Mouse (Mus musculus): ENCODE measurements around the gene Adgb. TPM values are rescaled to one million over a fixed set of nuclear protein-coding genes. Genes with fewer than 3 reads are reported as not detected.
"Not testable (repeated sequence)": the region's sequence is repeated elsewhere in the genome, so short reads cannot be mapped to it uniquely, and the experiment has no call there.

Gene Adgb
- 0.17 and 0.21 TPM in 2 replicates for polyA plus RNA-seq (2016; fragmentation: Nextera tagmentation; extraction: Ambion mirVana)

- Histone ChIP-seq H3K27me3 (ENCODE audit: insufficient read depth, poor library complexity, severe bottlenecking) (no peaks in the 10 kb centered on the region), H3K9me3 (no peaks in the 10 kb centered on the region), H3K36me3 (no peaks in the 10 kb centered on the region), H3K27ac (peak within 1 kb of the TSS; percentile 78), H3K4me1 (replicated peaks) (peaks cover 15% of the 10 kb centered on the region), H3K4me3 (peak within 1 kb of the TSS; percentile 47)
- peak; percentile 76 for DNase-seq (ENCODE audit: low spot score)
- 6% methylated on average over 22 of the region's 22 CpGs for WGBS
Observed at GRCm38 (mm10) chr10:10471961-10472610, at the start of gene Adgb. TSS of gene Adgb (minus strand) at chr10:10472326.

- DNase-seq (ENCODE audit: low spot score) = no peak
- Histone ChIP-seq H3K36me3 (no peaks in the 10 kb centered on the region), H3K4me3 (no peak overlapping the region), H3K4me1 (replicated peaks) (no peaks in the 10 kb centered on the region), H3K9me3 (no peaks in the 10 kb centered on the region), H3K27me3 (ENCODE audit: insufficient read depth, poor library complexity, severe bottlenecking) (no peaks in the 10 kb centered on the region), H3K27ac (no peak overlapping the region)
- WGBS = 69% methylated on average over 1 of the region's 1 CpGs
Observed at GRCm38 (mm10) chr10:10480139-10480538, 8.0 kb upstream of the Adgb start.

GRCm38 (mm10) chr10:10477429-10477828, 5.3 kb upstream of the Adgb start:
- DNase-seq (ENCODE audit: low spot score); H3K4me3 ChIP-seq; H3K27me3 ChIP-seq (ENCODE audit: insufficient read depth, poor library complexity, severe bottlenecking); H3K9me3 ChIP-seq; H3K27ac ChIP-seq; H3K4me1 ChIP-seq (replicated peaks); H3K36me3 ChIP-seq: not testable (repeated sequence)
- 70% methylated on average over 10 of the region's 10 CpGs for WGBS

- WGBS = 82% methylated on average over 5 of the region's 5 CpGs
- no peak for DNase-seq (ENCODE audit: low spot score)
- Histone ChIP-seq H3K36me3 (no peaks in the 10 kb centered on the region), H3K9me3 (no peaks in the 10 kb centered on the region), H3K4me1 (replicated peaks) (peaks cover 14% of the 10 kb centered on the region), H3K27me3 (ENCODE audit: insufficient read depth, poor library complexity, severe bottlenecking) (no peaks in the 10 kb centered on the region), H3K27ac (no peak overlapping the region), H3K4me3 (no peak overlapping the region)
Observed at GRCm38 (mm10) chr10:10476956-10477355, 4.8 kb upstream of the Adgb start.

GRCm38 (mm10) chr10:10476549-10476948, 4.4 kb upstream of the Adgb start:
- Histone ChIP-seq H3K27ac (no peak overlapping the region), H3K9me3 (no peaks in the 10 kb centered on the region), H3K4me3 (no peak overlapping the region), H3K4me1 (replicated peaks) (peaks cover 15% of the 10 kb centered on the region), H3K27me3 (ENCODE audit: insufficient read depth, poor library complexity, severe bottlenecking) (no peaks in the 10 kb centered on the region), H3K36me3 (no peaks in the 10 kb centered on the region)
- WGBS = 86% methylated on average over 2 of the region's 2 CpGs
- no peak for DNase-seq (ENCODE audit: low spot score)

GRCm38 (mm10) chr10:10468699-10469547, 3.2 kb downstream of the Adgb start:
- H3K27me3 ChIP-seq (ENCODE audit: insufficient read depth, poor library complexity, severe bottlenecking) = no peaks in the 10 kb centered on the region
- no peaks in the 10 kb centered on the region for H3K36me3 ChIP-seq
- no peaks in the 10 kb centered on the region for H3K9me3 ChIP-seq
- WGBS = 69% methylated on average over 6 of the region's 6 CpGs
- no peak overlapping the region for H3K27ac ChIP-seq
- H3K4me1 ChIP-seq (replicated peaks) = peaks cover 10% of the 10 kb centered on the region
- no peak overlapping the region for H3K4me3 ChIP-seq
- DNase-seq (ENCODE audit: low spot score) = no peak

- Histone ChIP-seq H3K9me3 (no peaks in the 10 kb centered on the region), H3K4me1 (replicated peaks) (peaks cover 10% of the 10 kb centered on the region; the same call in 1 of the 2 replicates), H3K27me3 (ENCODE audit: insufficient read depth, poor library complexity, severe bottlenecking) (no peaks in the 10 kb centered on the region), H3K36me3 (no peaks in the 10 kb centered on the region), H3K27ac (no peak overlapping the region), H3K4me3 (no peak overlapping the region)
- 81% methylated on average over 2 of the region's 2 CpGs for WGBS
- no peak for DNase-seq (ENCODE audit: low spot score)
Observed at GRCm38 (mm10) chr10:10460113-10460512, 12.0 kb downstream of the Adgb start.

- H3K36me3 ChIP-seq = no peaks in the 10 kb centered on the region
- no peak for DNase-seq (ENCODE audit: low spot score)
Observed at GRCm38 (mm10) chr10:10456991-10457390, 15.1 kb downstream of the Adgb start.

GRCm38 (mm10) chr10:10449067-10449466, 23.1 kb downstream of the Adgb start:
- no peak overlapping the region for H3K27ac ChIP-seq
- no peak for DNase-seq (ENCODE audit: low spot score)
- no peaks in the 10 kb centered on the region for H3K36me3 ChIP-seq
- 89% methylated on average over 3 of the region's 3 CpGs for WGBS
- no peak overlapping the region for H3K4me3 ChIP-seq
- H3K9me3 ChIP-seq = no peaks in the 10 kb centered on the region
- no peaks in the 10 kb centered on the region for H3K4me1 ChIP-seq (replicated peaks)
- no peaks in the 10 kb centered on the region for H3K27me3 ChIP-seq (ENCODE audit: insufficient read depth, poor library complexity, severe bottlenecking)

More at GRCm38 (mm10) chr10:10456991-10457390, 15.1 kb downstream of the Adgb start:
- Histone ChIP-seq H3K4me1 (replicated peaks) (no peaks in the 10 kb centered on the region; the same call in 1 of the 2 replicates), H3K4me3 (no peak overlapping the region), H3K27me3 (ENCODE audit: insufficient read depth, poor library complexity, severe bottlenecking) (no peaks in the 10 kb centered on the region), H3K27ac (no peak overlapping the region), H3K9me3 (no peaks in the 10 kb centered on the region)
- 89% methylated on average over 5 of the region's 5 CpGs for WGBS

- Histone ChIP-seq H3K27ac (no peak overlapping the region), H3K4me3 (no peak overlapping the region), H3K4me1 (replicated peaks) (no peaks in the 10 kb centered on the region), H3K9me3 (no peaks in the 10 kb centered on the region), H3K27me3 (ENCODE audit: insufficient read depth, poor library complexity, severe bottlenecking) (no peaks in the 10 kb centered on the region), H3K36me3 (no peaks in the 10 kb centered on the region)
- 63% methylated on average over 3 of the region's 3 CpGs for WGBS
- DNase-seq (ENCODE audit: low spot score) = no peak
Observed at GRCm38 (mm10) chr10:10444841-10445466, 27.2 kb downstream of the Adgb start.

GRCm38 (mm10) chr10:10443558-10443957, 28.6 kb downstream of the Adgb start:
- no peak for DNase-seq (ENCODE audit: low spot score)
- Histone ChIP-seq H3K27ac (no peak overlapping the region), H3K4me3 (no peak overlapping the region), H3K9me3 (peaks cover 6% of the 10 kb centered on the region; the same call in 1 of the 2 replicates), H3K36me3 (no peaks in the 10 kb centered on the region), H3K4me1 (replicated peaks) (no peaks in the 10 kb centered on the region), H3K27me3 (ENCODE audit: insufficient read depth, poor library complexity, severe bottlenecking) (no peaks in the 10 kb centered on the region)

- Histone ChIP-seq H3K9me3 (peaks cover 6% of the 10 kb centered on the region; the same call in 1 of the 2 replicates), H3K27ac (no peak overlapping the region), H3K36me3 (no peaks in the 10 kb centered on the region), H3K4me3 (no peak overlapping the region), H3K4me1 (replicated peaks) (no peaks in the 10 kb centered on the region), H3K27me3 (ENCODE audit: insufficient read depth, poor library complexity, severe bottlenecking) (no peaks in the 10 kb centered on the region)
- WGBS = 84% methylated on average over 1 of the region's 1 CpGs
- DNase-seq (ENCODE audit: low spot score) = no peak
Observed at GRCm38 (mm10) chr10:10435014-10435413, 37.1 kb downstream of the Adgb start.

GRCm38 (mm10) chr10:10429635-10430034, 42.5 kb downstream of the Adgb start:
- Histone ChIP-seq H3K36me3 (no peaks in the 10 kb centered on the region), H3K4me3 (no peak overlapping the region), H3K9me3 (no peaks in the 10 kb centered on the region), H3K27ac (no peak overlapping the region), H3K4me1 (replicated peaks) (no peaks in the 10 kb centered on the region), H3K27me3 (ENCODE audit: insufficient read depth, poor library complexity, severe bottlenecking) (no peaks in the 10 kb centered on the region)
- no peak for DNase-seq (ENCODE audit: low spot score)
- WGBS = 83% methylated on average over 5 of the region's 5 CpGs
